Mouse (Mus musculus) midbrain, embryonic 12.5 days (tissue): ENCODE data around the gene Xpo4. TPM values are rescaled to one million over a fixed set of nuclear protein-coding genes. Genes with fewer than 3 reads are reported as not detected.

Experiments used
- ATAC-seq: fragments of 200-750 bp; cut with Nextera tagmentation; 2 replicates; pipeline ENCODE4 v1.8.0; 2017; ENCODE audit warnings: low read depth, moderate TSS enrichment, moderate library complexity; ENCODE audit not compliant: low FRiP score
- H3K27ac ChIP-seq: fragments of 300-500 bp; sonication (generic); replicated peaks from 2 replicates; pipeline ENCODE4 v1.5.1; 2016; ENCODE audit warnings: mild to moderate bottlenecking
- H3K27me3 ChIP-seq: fragments of 300-500 bp; sonication (generic); 2 replicates; pipeline ENCODE4 v1.6.1; 2016; ENCODE audit warnings: mild to moderate bottlenecking
- H3K36me3 ChIP-seq: fragments of 300-500 bp; sonication (generic); 2 replicates; pipeline ENCODE4 v1.6.1; 2016
- H3K4me1 ChIP-seq: fragments of 300-500 bp; sonication (generic); 2 replicates; pipeline ENCODE4 v1.6.1; 2016
- H3K4me2 ChIP-seq: fragments of 300-500 bp; sonication (generic); replicated peaks from 2 replicates; pipeline ENCODE4 v1.6.1; 2016; ENCODE audit warnings: mild to moderate bottlenecking, moderate library complexity
- H3K4me3 ChIP-seq: fragments of 300-500 bp; sonication (generic); 2 replicates; pipeline ENCODE4 v1.5.1; 2016; ENCODE audit warnings: mild to moderate bottlenecking
- H3K9ac ChIP-seq: fragments of 300-500 bp; sonication (generic); replicated peaks from 2 replicates; pipeline ENCODE4 v1.6.1; 2016; ENCODE audit warnings: mild to moderate bottlenecking, moderate library complexity
- H3K9me3 ChIP-seq: fragments of 300-500 bp; sonication (generic); 2 replicates; pipeline ENCODE4 v1.6.1; 2016; ENCODE audit warnings: mild to moderate bottlenecking
- WGBS: fragments of 180-500 bp; shearing (Covaris S2); methylation state at CpG from one replicate; pipeline ENCODE4 v1.1.7; 2016; 5-methylcytosine and 5-hydroxymethylcytosine counted together
- polyA plus RNA-seq: library from polyadenylated mRNA; unstranded; fragments of >200 nt; fragmentation: Nextera tagmentation; extraction: Ambion mirVana; gene quantifications from 2 replicates; pipeline ENCODE4 v1.2.1, GENCODE M21; 2016

Xpo4 gene
- polyA plus RNA-seq: 25.3 and 25.7 TPM in 2 replicates

DNA sequence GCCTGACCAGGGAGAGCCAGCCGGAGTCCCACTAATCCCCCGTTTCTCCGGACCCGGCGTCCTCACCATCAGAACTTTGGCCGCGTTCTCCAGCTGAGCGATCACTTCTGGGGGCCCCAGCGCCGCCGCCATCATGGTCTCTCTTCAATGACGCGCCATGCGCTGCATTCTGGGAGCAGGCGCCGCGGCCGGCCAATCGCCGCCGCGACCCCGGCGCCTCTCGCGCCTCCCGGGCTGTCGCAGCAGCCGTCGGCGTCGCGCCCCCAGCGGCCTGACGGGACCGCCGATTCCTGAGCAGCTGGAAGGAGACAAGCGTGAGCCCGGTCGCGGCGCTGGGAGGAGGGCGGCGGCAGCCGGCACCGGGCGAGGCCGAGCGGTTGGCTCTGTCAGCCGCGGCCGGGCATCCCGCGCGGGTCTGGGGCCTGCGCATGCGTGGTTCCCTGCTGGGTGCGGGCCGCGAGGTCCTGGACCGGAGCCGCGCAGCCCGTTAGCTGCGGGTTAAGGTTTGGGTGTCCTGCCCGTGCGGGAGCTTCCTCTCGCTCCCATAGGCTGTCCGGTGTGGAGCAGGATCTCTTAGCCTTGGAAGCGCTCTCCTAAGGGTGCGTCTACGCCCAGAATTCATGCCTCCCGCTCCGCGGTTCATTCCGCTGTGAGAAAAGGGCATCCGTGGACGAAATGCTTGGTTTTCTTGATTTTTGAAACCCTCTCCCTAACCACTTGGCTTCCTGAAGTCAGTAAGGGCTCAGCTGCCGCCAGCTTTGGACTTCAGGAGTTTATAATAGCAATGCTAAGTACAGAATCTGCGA is at the start of gene Xpo4:
Gene Xpo4 (minus strand): TSS at position 609 of the 806 bp plus-strand sequence.
- Histone ChIP-seq H3K4me1 (peaks cover 14% of the 10 kb centered on the region), H3K9me3 (no peaks in the 10 kb centered on the region), H3K27ac (peak within 1 kb of the TSS; percentile 99), H3K9ac (peak within 1 kb of the TSS; percentile 93), H3K27me3 (no peaks in the 10 kb centered on the region), H3K4me2 (peak within 1 kb of the TSS; percentile 94), H3K4me3 (peak within 1 kb of the TSS; percentile 74), H3K36me3 (no peaks in the 10 kb centered on the region)
- under 1% methylated on average over 80 of the region's 80 CpGs for WGBS
- peak; percentile 95 for ATAC-seq

DNA sequence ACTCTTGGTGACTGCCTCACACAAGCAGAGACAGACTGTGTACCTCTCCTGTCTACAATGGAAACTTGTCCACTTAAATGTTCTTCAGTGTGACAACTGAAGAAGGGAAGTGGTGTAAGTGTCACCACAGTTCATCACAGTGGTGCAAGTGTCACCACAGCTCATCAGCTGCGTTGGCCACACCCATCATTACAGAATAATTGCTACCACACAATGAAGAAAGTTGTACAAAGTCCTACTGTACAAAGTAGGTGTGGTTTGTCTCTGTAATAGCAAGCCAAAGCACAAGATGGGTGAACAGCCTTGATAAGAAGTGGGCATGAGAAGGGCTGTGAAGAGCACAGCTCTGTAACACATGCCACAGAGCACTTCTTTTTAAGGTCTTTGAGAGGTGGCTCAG is 47.7 kb upstream of the Xpo4 start:
- H3K27me3 ChIP-seq: no peaks in the 10 kb centered on the region
- H3K4me1 ChIP-seq: peaks cover 22% of the 10 kb centered on the region
- H3K27ac ChIP-seq: no peak overlapping the region
- ATAC-seq: no peak
- H3K9me3 ChIP-seq: no peaks in the 10 kb centered on the region
- no peak overlapping the region for H3K9ac ChIP-seq
- no peaks in the 10 kb centered on the region for H3K36me3 ChIP-seq
- H3K4me3 ChIP-seq: no peak overlapping the region
- 90% methylated on average over 1 of the region's 1 CpGs for WGBS
- H3K4me2 ChIP-seq: no peak overlapping the region

DNA sequence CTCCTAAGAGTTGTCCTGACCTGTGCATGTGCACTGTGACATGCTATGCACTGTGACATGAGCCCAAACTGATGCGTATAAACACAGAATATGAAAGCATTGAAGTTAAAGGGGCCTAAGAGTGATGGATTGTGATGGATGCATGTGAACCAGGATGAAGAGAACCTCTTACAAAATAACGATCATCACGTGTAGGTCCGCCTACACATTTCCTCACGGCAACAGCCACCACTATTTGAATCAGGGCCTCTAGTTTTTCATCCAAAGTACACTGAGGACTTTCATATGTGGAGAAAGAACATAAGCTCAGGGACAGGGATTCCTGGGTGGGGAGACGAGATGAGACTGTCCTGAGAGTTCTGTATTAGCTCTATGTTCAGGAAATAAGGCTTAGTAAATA is 45.8 kb upstream of the Xpo4 start:
- Histone ChIP-seq H3K27me3 (no peaks in the 10 kb centered on the region), H3K9me3 (no peaks in the 10 kb centered on the region), H3K27ac (no peak overlapping the region), H3K4me2 (no peak overlapping the region), H3K36me3 (no peaks in the 10 kb centered on the region), H3K4me1 (peaks cover 25% of the 10 kb centered on the region), H3K4me3 (no peak overlapping the region), H3K9ac (no peak overlapping the region)
- no peak for ATAC-seq
- WGBS: 97% methylated on average over 6 of the region's 6 CpGs

DNA sequence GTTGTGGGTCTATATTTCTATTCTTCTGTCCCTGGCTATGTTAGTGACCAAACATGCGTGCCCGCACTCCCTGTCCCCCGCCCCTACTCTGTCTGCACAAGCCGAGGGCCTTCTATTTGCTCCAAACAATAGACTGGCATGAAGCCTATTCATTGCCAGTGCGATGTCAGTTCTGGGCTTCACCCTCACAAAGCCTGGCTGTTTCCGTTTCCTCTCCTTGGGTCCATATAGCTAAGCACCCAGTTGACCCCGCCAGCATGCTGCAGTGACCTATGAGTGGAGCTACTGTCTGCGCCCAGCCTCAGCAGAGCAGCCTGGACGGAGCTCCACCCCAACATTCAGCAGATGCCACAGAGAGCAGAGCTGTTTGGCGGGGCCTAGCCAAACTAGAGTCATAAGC is 43.9 kb upstream of the Xpo4 start:
- Histone ChIP-seq H3K27ac (peak overlapping the region; percentile 54), H3K9ac (no peak overlapping the region), H3K9me3 (no peaks in the 10 kb centered on the region), H3K4me1 (peaks cover 25% of the 10 kb centered on the region), H3K27me3 (no peaks in the 10 kb centered on the region), H3K36me3 (no peaks in the 10 kb centered on the region), H3K4me3 (no peak overlapping the region), H3K4me2 (0 out of 2 replicates have a peak overlapping the region, but pooled peaks have one; percentile 7)
- 17% methylated on average over 10 of the region's 10 CpGs for WGBS
- ATAC-seq: peak; percentile 65

DNA sequence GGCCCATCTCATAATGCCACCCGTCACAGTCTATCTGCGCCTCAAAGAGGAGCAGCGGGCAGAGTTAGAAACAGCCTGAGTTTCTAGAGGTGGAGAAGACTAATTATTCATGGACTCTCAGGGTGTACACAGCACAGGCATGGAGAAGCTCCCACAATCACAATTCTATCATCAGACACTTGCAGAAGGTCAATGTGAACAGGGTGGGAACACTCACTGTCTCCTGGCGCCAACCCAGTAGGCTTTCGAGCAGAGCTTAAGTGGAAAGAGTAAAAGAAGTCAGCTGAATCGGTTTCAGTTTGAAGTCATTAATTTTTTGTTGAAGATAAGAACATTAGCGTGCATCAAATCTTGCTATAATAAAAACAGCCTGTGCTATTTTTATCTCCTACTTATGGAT is 43.4 kb upstream of the Xpo4 start:
- Histone ChIP-seq H3K4me2 (no peak overlapping the region), H3K36me3 (no peaks in the 10 kb centered on the region), H3K9ac (no peak overlapping the region), H3K27ac (no peak overlapping the region), H3K4me3 (no peak overlapping the region), H3K4me1 (peaks cover 25% of the 10 kb centered on the region), H3K9me3 (no peaks in the 10 kb centered on the region), H3K27me3 (no peaks in the 10 kb centered on the region)
- no peak for ATAC-seq
- 83% methylated on average over 7 of the region's 7 CpGs for WGBS

DNA sequence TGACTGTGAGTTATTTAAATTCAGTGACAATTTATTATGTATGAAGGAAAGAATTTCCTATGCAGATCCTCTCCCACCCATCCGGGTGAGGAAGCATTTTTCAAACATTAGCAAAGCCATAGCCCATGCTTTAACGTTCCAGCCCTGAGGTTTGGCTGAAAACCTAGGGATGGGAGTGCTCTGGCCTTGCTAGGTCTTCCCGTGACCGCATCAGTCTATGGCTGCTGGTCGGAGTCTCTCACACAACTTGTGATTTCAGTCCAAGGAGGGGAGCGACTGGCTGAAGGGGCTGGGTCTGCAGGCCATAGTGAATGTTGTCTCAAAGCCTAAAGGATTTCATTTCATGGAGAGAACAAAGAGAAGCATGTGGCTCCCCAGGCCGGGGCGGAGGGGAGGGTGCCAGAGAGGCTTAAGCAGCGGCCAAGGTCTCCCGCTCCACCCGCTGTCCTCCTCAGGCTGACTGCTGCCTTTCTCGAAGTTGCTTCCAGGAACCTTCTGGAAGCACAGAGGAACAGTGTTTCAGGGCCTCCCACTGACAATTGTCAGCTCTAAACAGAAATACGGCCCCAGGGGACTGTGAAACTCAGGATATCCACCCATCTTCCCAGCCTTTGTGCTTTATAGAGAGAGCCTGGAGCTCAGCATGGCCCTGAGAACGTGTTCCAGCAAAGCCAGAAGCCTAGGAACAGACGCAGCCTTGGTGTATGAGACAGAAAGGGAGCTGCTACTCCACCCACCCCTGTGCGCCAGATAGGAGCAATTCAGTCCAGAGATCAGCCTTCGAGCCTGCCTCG is 42.1 kb upstream of the Xpo4 start:
- Histone ChIP-seq H3K4me3 (no peak overlapping the region), H3K36me3 (no peaks in the 10 kb centered on the region), H3K9me3 (no peaks in the 10 kb centered on the region), H3K27me3 (no peaks in the 10 kb centered on the region), H3K27ac (peak overlapping the region; percentile 62), H3K9ac (peak overlapping the region; percentile 16; the same call in 1 of the 2 replicates), H3K4me2 (no peak overlapping the region), H3K4me1 (peaks cover 26% of the 10 kb centered on the region)
- ATAC-seq: 0 out of 2 replicates have a peak, but pooled peaks have one; percentile 24
- WGBS: 36% methylated on average over 18 of the region's 18 CpGs

DNA sequence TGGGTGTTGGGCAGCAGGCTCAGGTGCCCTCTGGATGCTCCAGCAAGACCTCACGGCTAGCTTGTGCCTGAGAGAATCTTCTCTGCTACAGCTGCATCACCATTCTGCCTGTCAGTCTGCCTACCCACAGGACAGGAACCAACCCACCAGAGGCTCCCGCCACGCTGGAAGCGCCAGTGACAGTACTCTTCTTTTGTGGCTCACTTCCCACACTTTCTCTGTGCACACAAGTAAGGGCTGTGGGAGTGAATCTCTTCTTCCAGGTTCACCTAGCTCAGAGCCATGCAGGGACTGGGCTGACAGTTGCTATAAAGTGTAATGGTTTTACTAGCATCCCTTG is 41.5 kb upstream of the Xpo4 start:
- ATAC-seq: 0 out of 2 replicates have a peak, but pooled peaks have one; percentile 3
- Histone ChIP-seq H3K4me3 (no peak overlapping the region), H3K4me2 (no peak overlapping the region), H3K9ac (no peak overlapping the region), H3K36me3 (no peaks in the 10 kb centered on the region), H3K27me3 (no peaks in the 10 kb centered on the region), H3K4me1 (peaks cover 32% of the 10 kb centered on the region), H3K27ac (peak overlapping the region; percentile 62; the same call in 1 of the 2 replicates), H3K9me3 (no peaks in the 10 kb centered on the region)
- 79% methylated on average over 4 of the region's 4 CpGs for WGBS

DNA sequence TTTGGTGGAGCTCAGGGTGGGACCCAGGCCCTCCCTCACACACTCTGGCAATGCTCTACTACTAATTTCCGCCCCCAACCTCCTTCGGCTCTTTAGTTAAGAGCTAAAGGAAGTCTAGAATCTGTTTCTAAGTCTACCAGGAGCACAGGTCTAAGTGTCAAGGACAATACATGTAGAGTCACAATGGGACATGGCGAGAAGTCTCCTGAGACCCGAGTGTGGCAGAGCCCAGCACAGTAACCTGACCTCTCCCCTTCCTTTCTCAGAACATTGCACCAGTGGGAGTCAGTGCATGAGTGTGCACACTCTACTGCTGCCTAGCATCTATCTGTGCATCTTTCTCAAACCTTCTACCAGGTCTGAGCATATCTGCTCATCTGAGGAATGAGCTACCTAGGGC is 40.5 kb upstream of the Xpo4 start:
- no peak overlapping the region for H3K27ac ChIP-seq
- H3K27me3 ChIP-seq: no peaks in the 10 kb centered on the region
- no peak overlapping the region for H3K4me3 ChIP-seq
- H3K9ac ChIP-seq: no peak overlapping the region
- H3K36me3 ChIP-seq: no peaks in the 10 kb centered on the region
- ATAC-seq: no peak
- WGBS: 96% methylated on average over 4 of the region's 4 CpGs
- H3K9me3 ChIP-seq: no peaks in the 10 kb centered on the region
- H3K4me2 ChIP-seq: no peak overlapping the region
- peaks cover 32% of the 10 kb centered on the region for H3K4me1 ChIP-seq

DNA sequence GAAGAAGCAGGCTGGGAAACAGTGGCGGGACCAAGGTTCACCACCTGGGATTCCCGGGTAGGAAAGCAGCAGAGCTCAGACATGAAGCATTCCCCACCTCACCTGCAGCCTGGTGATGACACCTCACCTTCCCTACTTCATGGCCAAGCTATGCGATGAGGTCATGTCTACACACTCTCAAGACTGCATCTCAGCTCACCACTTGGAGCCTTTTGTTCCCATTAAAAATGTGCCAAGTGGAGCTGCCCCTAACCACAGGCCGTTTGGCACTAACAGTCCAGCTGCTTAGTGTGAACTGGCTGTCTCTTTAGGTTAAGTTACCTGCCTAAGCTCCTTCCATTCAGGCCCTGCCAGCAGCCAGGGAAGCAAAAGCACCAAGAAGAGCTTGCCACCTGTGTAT is 39.8 kb upstream of the Xpo4 start:
- Histone ChIP-seq H3K9ac (no peak overlapping the region), H3K4me3 (no peak overlapping the region), H3K4me1 (peaks cover 32% of the 10 kb centered on the region), H3K36me3 (peaks cover 5% of the 10 kb centered on the region), H3K9me3 (no peaks in the 10 kb centered on the region), H3K27ac (no peak overlapping the region), H3K4me2 (no peak overlapping the region), H3K27me3 (no peaks in the 10 kb centered on the region)
- WGBS: 93% methylated on average over 4 of the region's 4 CpGs
- no peak for ATAC-seq

DNA sequence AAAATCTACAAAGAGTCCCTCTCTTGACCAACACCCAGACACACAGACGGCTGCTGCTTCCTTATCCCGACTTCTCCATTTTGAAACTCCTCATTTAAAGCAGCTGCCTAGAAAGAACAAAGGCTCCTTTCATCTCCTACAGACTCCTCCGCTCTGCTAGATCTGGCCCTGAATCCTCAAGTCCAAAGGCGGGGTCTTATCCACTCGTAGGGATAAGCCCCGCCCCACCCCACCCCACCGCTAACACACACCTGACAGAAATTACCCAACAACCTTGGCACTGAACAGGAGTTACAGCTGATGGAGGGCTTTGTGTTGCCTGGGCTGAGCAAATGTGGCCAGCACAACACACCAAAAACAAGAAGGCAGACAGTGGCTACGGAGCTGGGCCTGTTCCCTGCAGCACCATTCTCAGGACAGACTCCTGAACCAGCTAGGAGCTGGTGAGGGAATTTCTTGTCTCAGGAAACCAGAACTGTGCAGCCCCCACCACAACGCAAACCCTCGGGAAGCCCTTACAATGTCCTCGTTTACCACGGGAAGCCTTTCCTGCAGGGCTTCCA is 36.8 kb upstream of the Xpo4 start:
- peak; percentile 74 for ATAC-seq
- H3K36me3 ChIP-seq: peaks cover 23% of the 10 kb centered on the region
- peak overlapping the region; percentile 75 for H3K27ac ChIP-seq
- H3K4me2 ChIP-seq: no peak overlapping the region
- no peak overlapping the region for H3K4me3 ChIP-seq
- WGBS: 58% methylated on average over 12 of the region's 12 CpGs
- no peaks in the 10 kb centered on the region for H3K27me3 ChIP-seq
- H3K4me1 ChIP-seq: peaks cover 10% of the 10 kb centered on the region; the same call in 1 of the 2 replicates
- no peak overlapping the region for H3K9ac ChIP-seq
- no peaks in the 10 kb centered on the region for H3K9me3 ChIP-seq

DNA sequence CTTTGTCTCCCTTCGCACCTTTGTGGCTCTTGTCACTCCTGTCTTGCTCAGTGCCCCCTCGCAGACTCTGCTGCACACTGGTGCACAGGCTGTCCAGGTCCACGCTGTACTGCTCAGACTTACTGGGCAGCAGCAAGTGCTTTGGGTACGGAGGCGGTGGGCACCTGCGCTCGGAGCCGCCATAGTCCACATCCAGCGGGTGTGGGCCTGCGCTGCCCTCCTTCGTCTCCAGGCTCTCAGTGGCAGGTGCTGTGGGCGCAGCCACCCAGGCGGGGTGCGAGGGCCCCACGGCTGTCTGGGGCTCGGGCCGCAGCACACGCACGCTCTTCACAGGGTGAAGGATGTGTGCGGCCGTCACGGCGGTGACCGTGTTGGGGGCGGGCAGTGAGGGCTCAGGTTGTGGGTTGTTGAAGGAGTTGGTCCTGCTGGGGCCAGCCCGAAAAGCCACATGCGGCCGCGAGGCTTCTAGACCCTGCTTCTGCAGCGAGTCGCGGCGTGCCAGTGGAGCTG is 34.3 kb upstream of the Xpo4 start:
- Histone ChIP-seq H3K4me2 (no peak overlapping the region), H3K9ac (no peak overlapping the region), H3K4me3 (no peak overlapping the region), H3K36me3 (peaks cover 46% of the 10 kb centered on the region), H3K9me3 (no peaks in the 10 kb centered on the region), H3K27me3 (no peaks in the 10 kb centered on the region), H3K4me1 (peaks cover 7% of the 10 kb centered on the region; the same call in 1 of the 2 replicates), H3K27ac (no peak overlapping the region)
- 96% methylated on average over 33 of the region's 33 CpGs for WGBS
- no peak for ATAC-seq

DNA sequence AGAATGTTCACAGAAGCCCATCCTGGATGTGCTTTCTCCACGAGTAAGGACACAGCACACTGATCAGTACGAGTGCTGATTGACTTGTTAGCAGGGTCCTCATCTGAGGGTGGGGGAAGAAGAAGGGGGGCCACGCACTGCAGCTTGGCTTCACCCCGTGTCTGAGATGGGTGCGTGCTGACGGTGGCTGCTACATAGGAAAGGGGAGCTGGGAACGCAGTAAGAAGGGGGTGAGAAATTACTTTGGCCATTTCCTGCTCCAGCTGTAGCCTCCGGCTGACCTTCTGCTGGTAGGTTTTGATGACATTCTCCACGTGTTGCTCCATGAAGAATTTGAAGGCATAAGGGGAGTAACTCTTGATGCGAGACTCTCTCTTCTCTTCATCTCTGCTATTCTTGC is 33.8 kb upstream of the Xpo4 start:
- Histone ChIP-seq H3K4me1 (peaks cover 7% of the 10 kb centered on the region; the same call in 1 of the 2 replicates), H3K9ac (no peak overlapping the region), H3K36me3 (peaks cover 51% of the 10 kb centered on the region), H3K27me3 (no peaks in the 10 kb centered on the region), H3K4me3 (no peak overlapping the region), H3K9me3 (no peaks in the 10 kb centered on the region), H3K27ac (no peak overlapping the region), H3K4me2 (no peak overlapping the region)
- 95% methylated on average over 10 of the region's 10 CpGs for WGBS
- no peak for ATAC-seq
